Mouse (Mus musculus) gonadal fat pad, adult 2 months (tissue): ENCODE data around the gene Iqca. TPM values are rescaled to one million over a fixed set of nuclear protein-coding genes. Genes with fewer than 3 reads are reported as not detected.

ENCODE experiments used
- DNase-seq: peaks from one replicate; pipeline ENCODE4 v3.0.0-alpha.2; 2012; ENCODE audit warnings: low read depth
- polyA plus RNA-seq: library from polyadenylated mRNA; depleted of rRNA; stranded (reverse); fragments of >200 nt; gene quantifications from 2 replicates; pipeline ENCODE4 v1.2.3, GENCODE M21; 2012; rRNA removed

The Iqca gene
- polyA plus RNA-seq, result 0.28 and 0.75 TPM in 2 replicates

- no peak for DNase-seq
Observed at GRCm38 (mm10) chr1:90153099-90153744, at the start of gene Iqca. TSS of gene Iqca (minus strand) at chr1:90153401.

DNA sequence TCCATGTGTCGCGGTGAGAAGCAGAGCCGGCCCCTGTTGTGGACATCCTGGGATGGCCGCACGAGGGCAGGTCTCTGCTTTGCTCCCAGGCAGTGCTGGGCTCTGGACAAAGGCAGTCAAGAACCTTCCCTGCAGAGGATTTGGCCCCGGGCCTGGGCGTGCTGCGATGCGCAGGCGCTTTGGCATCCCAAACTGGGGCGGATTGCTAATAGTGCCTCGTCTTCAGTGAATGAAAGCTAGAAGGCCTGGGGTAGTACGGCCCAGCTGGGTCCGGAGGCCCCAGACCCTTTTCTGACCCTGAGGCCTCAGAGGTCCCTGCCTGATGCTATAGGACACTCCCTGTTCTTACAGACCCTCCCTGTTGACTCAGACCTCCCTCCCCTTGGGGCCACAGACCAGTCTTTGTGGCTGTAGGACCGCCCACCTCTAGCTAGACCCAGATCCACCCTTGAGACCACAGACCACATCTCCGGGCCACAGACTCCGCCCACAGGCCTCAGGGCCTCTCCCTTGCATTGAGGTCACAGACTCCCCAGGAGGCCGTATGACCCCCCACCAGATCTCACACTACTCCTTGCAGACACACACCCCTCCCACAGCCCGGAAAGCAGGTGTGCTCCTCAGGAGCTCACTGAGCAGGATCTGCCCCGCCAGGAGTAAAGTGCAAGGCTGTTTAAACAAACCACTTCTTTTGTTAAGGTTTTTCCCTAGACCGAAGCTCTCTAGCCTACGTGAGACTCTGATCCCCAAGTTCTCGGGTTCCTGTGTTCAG is 49.2 kb upstream of the Iqca start:
- DNase-seq, result no peak

DNA sequence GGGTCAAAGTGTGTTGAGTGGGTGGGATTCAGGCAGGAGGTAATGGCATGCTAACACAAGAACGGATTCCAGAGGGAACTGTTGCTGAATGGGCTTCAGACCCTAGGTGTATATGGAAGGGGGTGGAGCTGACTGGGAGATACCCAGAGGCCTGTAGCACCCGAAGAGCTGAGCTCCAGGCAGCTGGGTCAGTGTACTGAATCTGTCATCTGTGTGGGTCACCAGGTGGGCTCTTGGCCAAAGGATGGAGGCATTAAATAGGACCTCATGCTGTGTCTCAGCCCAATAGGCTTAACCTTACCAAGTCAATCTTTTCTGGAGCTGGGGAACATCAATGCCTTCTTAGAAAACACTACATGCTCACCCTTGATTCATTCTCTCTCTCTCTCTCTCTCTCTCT is 48.5 kb upstream of the Iqca start:
- DNase-seq, result no peak

DNA sequence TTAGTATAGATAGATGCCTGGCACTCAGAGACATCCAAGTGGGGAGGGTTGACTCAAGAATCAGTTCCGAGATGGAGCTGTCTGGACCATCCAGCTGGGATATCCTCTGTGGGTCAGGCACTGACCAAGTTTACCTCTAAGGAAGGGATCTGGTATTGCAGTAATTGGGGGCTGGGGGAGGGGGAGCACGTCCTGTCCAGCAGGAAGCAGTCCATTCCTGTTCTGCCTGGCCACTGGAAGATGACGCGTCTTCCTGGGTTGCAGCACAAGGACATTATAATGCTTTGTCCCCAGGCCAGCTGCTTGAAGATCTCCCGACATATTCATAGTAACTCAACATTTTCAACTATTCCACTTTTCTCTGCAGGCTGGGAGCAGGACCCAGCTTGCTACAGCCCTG is 48.0 kb upstream of the Iqca start:
- DNase-seq, result no peak

DNA sequence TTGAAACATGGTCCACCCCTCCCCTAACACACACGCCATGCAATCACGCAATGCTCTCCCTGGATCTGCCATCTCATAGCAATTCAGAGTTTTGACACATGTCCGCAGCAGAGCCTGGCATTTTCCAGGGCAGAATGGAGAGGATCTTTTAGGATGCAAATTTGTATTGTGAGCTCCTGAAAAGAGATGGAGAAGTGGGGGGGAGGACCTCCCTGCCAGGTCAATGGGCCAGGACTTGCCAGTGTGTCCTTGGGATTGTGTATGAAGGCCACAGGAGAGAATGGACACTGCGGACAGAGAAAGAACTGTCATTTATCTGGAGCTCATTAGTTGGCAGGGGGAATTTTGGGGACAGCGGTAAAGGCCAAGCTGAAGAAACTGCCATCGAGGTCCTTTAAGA is 35.8 kb upstream of the Iqca start:
- DNase-seq, result no peak

DNA sequence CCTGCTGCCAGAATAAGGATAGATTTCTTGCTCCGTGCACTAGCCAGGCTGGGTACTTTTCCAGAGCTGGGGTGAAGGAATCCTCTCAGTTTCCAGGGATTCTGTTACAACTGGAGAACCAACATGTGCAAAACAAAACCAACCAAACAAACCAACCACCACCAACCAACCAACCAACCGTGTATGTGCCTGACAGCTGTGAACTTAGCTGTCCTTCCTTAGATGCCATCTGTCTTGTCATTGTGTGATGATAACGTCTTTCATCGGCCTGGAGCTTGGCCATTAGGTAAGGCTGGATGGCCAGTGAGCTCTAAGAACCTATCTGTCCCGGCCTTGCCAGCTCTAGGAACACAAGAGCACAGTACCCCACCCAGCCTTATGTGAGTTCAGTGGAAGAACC is 33.7 kb upstream of the Iqca start:
- no peak for DNase-seq

DNA sequence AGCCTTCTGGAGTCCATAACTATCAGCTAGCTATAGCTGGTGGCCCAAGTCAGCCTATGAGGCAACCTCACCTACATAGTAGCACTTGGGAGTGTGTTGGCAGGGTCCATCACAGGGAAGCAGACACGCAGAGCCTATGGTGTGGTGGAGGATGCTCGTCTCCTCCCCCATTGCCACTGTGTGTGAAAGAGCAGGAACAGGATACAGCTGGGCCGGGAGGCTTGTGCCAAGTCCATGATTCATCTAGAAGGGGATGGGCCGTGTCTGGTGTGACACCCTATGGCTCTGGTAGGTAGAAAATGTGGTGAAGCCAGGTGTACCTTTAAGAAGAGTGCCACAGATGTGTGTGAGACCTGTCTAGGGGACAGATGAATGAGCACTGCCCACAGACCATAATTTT is 33.0 kb upstream of the Iqca start:
- DNase-seq, result no peak

DNA sequence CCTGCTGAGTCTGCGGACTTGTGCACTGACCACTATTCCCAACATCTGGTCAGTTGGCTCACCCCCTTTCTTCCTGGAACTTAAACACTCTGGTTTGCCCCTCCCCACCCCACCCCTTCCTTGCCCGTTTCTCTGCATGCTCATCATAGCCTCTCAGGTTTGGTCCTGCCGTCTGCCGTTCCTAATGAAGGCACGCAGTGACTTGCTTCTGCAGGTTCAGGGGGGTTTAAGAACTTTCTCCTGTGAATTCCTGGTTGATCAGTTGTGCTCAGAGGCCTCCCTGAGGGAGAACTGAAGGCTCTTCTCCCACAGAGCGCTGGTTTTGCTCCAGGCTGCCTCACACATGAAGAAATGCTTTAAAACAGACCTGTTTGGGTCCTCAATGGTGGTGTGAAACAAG is 30.4 kb upstream of the Iqca start:
- DNase-seq, result no peak

- DNase-seq, result no peak
Observed at GRCm38 (mm10) chr1:90182521-90182920, 29.3 kb upstream of the Iqca start.

DNA sequence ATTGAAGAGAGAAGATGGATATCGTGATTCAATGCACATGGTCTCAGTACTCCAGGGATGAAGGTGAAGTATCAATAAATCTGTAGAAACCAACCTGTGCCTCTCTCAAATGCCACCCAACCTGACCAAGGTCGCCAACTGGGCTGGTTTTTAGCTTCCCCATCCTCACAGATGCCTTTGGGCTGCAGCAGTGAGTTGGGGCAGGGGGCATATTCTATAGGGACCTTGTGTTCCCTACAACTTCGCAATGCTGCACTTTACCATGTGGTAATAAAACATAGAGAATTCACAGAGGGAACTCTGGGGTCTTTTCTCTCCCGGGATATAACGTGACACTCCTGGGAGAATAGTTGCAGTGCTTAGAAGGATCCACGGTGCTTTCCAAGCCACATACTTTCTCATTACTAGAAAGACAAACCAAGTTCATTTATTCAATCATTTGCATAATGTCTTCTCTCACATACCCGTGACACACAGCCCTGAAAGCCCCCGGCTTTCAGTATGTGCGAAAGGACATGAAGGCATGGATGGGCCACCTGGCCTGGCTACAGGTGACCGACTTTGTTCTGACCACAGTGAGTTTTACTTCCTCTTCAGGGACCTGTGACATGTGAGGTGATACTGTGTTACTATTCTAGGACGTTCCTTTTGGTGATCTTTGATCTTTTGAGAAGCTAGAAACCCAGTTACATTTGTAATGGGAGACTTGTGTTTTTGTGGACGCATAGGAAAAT is 27.9 kb upstream of the Iqca start:
- no peak for DNase-seq

- DNase-seq, result no peak
Observed at GRCm38 (mm10) chr1:90180479-90180878, 27.3 kb upstream of the Iqca start.

- DNase-seq, result no peak
Observed at GRCm38 (mm10) chr1:90177978-90178377, 24.8 kb upstream of the Iqca start.

DNA sequence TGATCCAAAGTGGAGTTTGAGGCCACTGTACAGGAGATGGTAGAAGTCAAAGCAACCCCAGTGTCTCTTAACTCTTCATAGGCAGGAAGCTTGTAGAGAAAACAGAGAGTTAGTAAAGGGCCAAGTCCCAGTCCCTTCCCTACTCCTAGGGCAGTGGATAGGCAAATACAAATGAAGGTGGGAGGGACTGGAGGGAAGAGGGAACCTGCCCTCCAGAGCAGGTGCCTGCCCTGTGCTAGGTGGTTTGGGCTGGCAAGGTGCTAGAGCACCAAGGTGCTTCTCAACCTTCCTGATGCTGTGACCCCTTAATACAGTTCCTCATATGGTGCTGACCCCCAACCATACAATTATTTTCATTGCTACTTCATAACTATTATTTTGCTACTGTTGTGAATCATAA is 24.4 kb upstream of the Iqca start:
- no peak for DNase-seq

GRCm38 (mm10) chr1:90176223-90176622 is 23.0 kb upstream of the Iqca start:
- no peak for DNase-seq

GRCm38 (mm10) chr1:90174338-90174737 is 21.1 kb upstream of the Iqca start:
- no peak for DNase-seq

DNA sequence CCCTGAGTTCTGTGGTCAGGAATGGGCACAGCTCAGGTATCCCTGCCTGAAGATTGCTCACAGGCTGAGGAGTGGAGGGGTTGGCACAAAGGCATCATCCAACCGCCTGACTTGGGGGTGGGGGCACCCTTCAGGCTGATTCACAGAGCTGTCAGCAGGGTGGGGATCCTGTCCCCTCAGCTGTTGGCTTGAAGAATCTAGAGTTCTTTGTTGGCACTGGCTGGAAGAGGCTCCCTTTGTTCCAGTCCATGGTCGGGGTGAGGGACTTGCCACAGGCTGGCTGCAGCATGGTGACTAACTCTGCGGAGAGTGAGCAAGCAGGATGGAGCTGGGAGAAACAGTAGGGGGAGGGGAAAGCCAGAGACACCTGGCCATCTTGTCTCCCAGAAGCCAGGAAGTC is 11.1 kb upstream of the Iqca start:
- no peak for DNase-seq

GRCm38 (mm10) chr1:90163161-90163560 is 10.0 kb upstream of the Iqca start:
- no peak for DNase-seq

DNA sequence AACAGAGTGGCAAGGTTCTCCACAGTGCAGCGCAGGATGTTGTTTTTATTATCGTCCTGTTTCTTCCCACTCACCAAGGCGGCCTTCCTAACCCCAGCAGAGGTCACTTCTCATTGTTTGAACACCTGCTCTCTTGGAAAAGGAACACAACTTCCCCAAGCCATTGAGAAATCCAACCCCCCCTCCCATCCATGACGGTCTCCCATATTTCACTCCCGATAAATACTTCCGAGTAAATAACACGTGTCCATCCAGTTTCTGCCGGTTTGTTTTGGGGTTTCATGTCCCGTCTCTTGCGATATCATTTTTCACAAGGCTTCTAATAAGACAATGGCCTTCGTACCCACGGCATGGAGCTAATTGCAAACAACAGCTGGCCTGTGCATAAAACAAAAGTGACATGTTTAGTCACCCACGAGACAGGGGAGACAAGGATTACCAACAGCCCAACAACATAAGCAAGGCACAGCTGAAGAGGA is 9.2 kb upstream of the Iqca start:
- DNase-seq, result no peak

- no peak for DNase-seq
Observed at GRCm38 (mm10) chr1:90161623-90162022, 8.4 kb upstream of the Iqca start.

DNA sequence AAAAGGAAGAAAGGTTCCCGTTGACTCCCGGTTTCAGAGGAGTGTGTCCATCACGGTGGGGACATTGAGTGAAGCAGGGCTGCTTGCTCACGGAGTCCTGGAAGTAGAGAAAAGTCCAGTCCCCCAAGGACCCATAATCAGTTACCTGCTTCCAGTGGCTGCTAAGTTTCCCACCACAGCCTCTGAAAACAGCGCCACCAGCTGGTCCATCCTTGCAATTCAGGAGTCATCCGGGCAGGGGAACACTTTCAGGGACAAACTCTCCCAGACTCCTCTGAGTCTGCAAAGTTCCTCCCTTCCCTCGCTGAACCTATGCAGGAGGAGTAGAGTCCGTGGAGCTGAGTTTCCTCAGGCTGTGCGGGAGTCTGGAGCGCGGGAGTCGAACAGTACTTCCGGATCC is 6.7 kb upstream of the Iqca start:
- DNase-seq, result no peak

DNA sequence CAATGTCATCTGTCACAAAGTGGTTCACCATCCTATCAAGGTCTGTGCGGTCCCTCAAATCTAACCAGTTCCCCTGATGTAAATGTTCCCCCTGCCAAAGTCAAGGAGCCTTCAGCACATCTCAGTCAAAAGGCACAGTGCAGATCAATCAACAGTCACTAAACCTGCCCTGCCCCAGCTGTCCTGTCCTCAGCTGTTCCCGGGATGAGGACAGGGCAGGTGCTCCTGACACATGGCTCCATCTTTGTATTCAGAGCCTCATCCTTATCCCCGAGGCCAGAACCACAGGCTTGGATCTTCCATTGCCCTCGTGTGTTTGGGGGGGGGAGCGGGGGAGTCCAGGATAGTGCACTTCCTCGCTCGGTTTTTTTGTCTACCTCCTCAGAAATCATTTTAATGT is 3.4 kb upstream of the Iqca start:
- no peak for DNase-seq

- DNase-seq, result no peak
Observed at GRCm38 (mm10) chr1:90153787-90154186, 586 bp upstream of the Iqca start.

GRCm38 (mm10) chr1:90139729-90140128 is 13.5 kb downstream of the Iqca start:
- no peak for DNase-seq
